Mouse (Mus musculus): ENCODE results near the gene Neto2.
"Not testable (repeated sequence)": the region's sequence is repeated elsewhere in the genome, so short reads cannot be mapped to it uniquely, and the experiment has no call there.

Gene Neto2

GRCm38 (mm10) chr8:85700751-85701351 lies at the start of gene Neto2:
Neto2 (minus strand) TSS chr8:85700924.
- DNase-seq (ENCODE audit: low read depth in 1 of 2, low spot score in 2 of 2), result peak in 1 of 2 experiments; percentile 3

GRCm38 (mm10) chr8:85745053-85745452 lies 44.3 kb upstream of the Neto2 start:
- no peak for DNase-seq (ENCODE audit: low read depth in 1 of 2, low spot score in 2 of 2)

- DNase-seq (ENCODE audit: low read depth in 1 of 2, low spot score in 2 of 2), result no peak
Measured at GRCm38 (mm10) chr8:85730545-85730944, 29.8 kb upstream of the Neto2 start.

GRCm38 (mm10) chr8:85717271-85717670 lies 16.5 kb upstream of the Neto2 start:
- DNase-seq (ENCODE audit: low read depth in 1 of 2, low spot score in 2 of 2), result no peak

- no peak for DNase-seq (ENCODE audit: low read depth in 1 of 2, low spot score in 2 of 2)
Measured at GRCm38 (mm10) chr8:85716696-85717095, 16.0 kb upstream of the Neto2 start.

GRCm38 (mm10) chr8:85706988-85707387 lies 6.3 kb upstream of the Neto2 start:
- DNase-seq (ENCODE audit: low read depth in 1 of 2, low spot score in 2 of 2), result no peak

- DNase-seq (ENCODE audit: low read depth in 1 of 2, low spot score in 2 of 2), result no peak
Measured at GRCm38 (mm10) chr8:85700101-85700750, 498 bp downstream of the Neto2 start.

GRCm38 (mm10) chr8:85699051-85699450 lies 1.7 kb downstream of the Neto2 start:
- DNase-seq (ENCODE audit: low read depth in 1 of 2, low spot score in 2 of 2), result peak in 1 of 2 experiments; percentile 26

GRCm38 (mm10) chr8:85665146-85665545 lies 35.6 kb downstream of the Neto2 start:
- DNase-seq (ENCODE audit: low read depth in 1 of 2, low spot score in 2 of 2), result no peak

GRCm38 (mm10) chr8:85661995-85662394 lies 38.7 kb downstream of the Neto2 start:
- peak; percentile 0 to 6 for DNase-seq (ENCODE audit: low read depth in 1 of 2, low spot score in 2 of 2)

- no peak for DNase-seq (ENCODE audit: low read depth in 1 of 2, low spot score in 2 of 2)
Measured at GRCm38 (mm10) chr8:85651201-85651600, 49.5 kb downstream of the Neto2 start.

- no peak for DNase-seq (ENCODE audit: low read depth in 1 of 2, low spot score in 2 of 2)
Measured at GRCm38 (mm10) chr8:85648553-85648952, 52.2 kb downstream of the Neto2 start.

GRCm38 (mm10) chr8:85644921-85645665 lies 55.6 kb downstream of the Neto2 start:
- no peak for DNase-seq (ENCODE audit: low read depth in 1 of 2, low spot score in 2 of 2)

- no peak for DNase-seq (ENCODE audit: low read depth in 1 of 2, low spot score in 2 of 2)
Measured at GRCm38 (mm10) chr8:85624450-85624849, 76.3 kb downstream of the Neto2 start.

GRCm38 (mm10) chr8:85623246-85623645 lies 77.5 kb downstream of the Neto2 start:
- no peak for DNase-seq (ENCODE audit: low read depth in 1 of 2, low spot score in 2 of 2)

GRCm38 (mm10) chr8:85618789-85619188 lies 81.9 kb downstream of the Neto2 start:
- DNase-seq (ENCODE audit: low read depth in 1 of 2, low spot score in 2 of 2), result no peak

GRCm38 (mm10) chr8:85617125-85617524 lies 83.6 kb downstream of the Neto2 start:
- DNase-seq (ENCODE audit: low read depth in 1 of 2, low spot score in 2 of 2), result not testable (repeated sequence)

- DNase-seq (ENCODE audit: low read depth in 1 of 2, low spot score in 2 of 2), result no peak
Measured at GRCm38 (mm10) chr8:85608836-85609235, 91.9 kb downstream of the Neto2 start.

- no peak for DNase-seq (ENCODE audit: low read depth in 1 of 2, low spot score in 2 of 2)
Measured at GRCm38 (mm10) chr8:85607804-85608203, 92.9 kb downstream of the Neto2 start.

- no peak for DNase-seq (ENCODE audit: low read depth in 1 of 2, low spot score in 2 of 2)
Measured at GRCm38 (mm10) chr8:85606974-85607373, 93.8 kb downstream of the Neto2 start.

GRCm38 (mm10) chr8:85606561-85606960 lies 94.2 kb downstream of the Neto2 start:
- no peak for DNase-seq (ENCODE audit: low read depth in 1 of 2, low spot score in 2 of 2)

- DNase-seq (ENCODE audit: low read depth in 1 of 2, low spot score in 2 of 2), result no peak
Measured at GRCm38 (mm10) chr8:85604201-85604600, 96.5 kb downstream of the Neto2 start.

Measured in monocyte, adult 2 months (primary cell).